Mouse (Mus musculus) liver, adult 2 months (tissue): ENCODE measurements around the gene Asnsd1. TPM values are rescaled to one million over a fixed set of nuclear protein-coding genes. Genes with fewer than 3 reads are reported as not detected.

ENCODE experiments used
- DNase-seq: peaks from one replicate; pipeline ENCODE4 v3.0.0-alpha.2; 2011; ENCODE audit warnings: low read depth, low spot score; ENCODE audit errors: extremely low read depth
- H3K27ac ChIP-seq: fragments of 200-500 bp; replicated peaks from 2 replicates; pipeline ENCODE4 v1.5.1; 2012; ENCODE audit warnings: low read depth, mild to moderate bottlenecking, control low read depth, inconsistent platforms, low read length; ENCODE audit not compliant: insufficient read depth
- H3K27me3 ChIP-seq: fragments of 200-500 bp; 2 replicates; pipeline ENCODE4 v1.6.1; 2012; ENCODE audit warnings: mild to moderate bottlenecking, moderate library complexity, low read length, inconsistent platforms; ENCODE audit not compliant: control insufficient read depth, insufficient read depth
- H3K36me3 ChIP-seq: fragments of 200-500 bp; 2 replicates; pipeline ENCODE4 v1.6.1; 2012; ENCODE audit warnings: low read length, inconsistent platforms; ENCODE audit not compliant: control insufficient read depth, insufficient read depth
- H3K4me1 ChIP-seq: fragments of 200-500 bp; 2 replicates; pipeline ENCODE4 v1.6.1; 2011; ENCODE audit warnings: low read length; ENCODE audit not compliant: control insufficient read depth, insufficient read depth
- H3K4me3 ChIP-seq: fragments of 200-500 bp; 2 replicates; pipeline ENCODE4 v1.5.1; 2011; ENCODE audit warnings: low read depth, mild to moderate bottlenecking, control low read depth, low read length, moderate library complexity; ENCODE audit not compliant: insufficient read depth
- H3K79me2 ChIP-seq: fragments of 200-500 bp; 2 replicates; pipeline ENCODE4 v1.6.1; 2012; ENCODE audit warnings: inconsistent platforms, mild to moderate bottlenecking, low read length, moderate library complexity; ENCODE audit not compliant: control insufficient read depth, insufficient read depth
- H3K9ac ChIP-seq: fragments of 200-500 bp; 2 replicates; pipeline ENCODE4 v1.6.1; 2012; ENCODE audit warnings: low read depth, mild to moderate bottlenecking, control low read depth, inconsistent platforms, low read length
- CTCF ChIP-seq: fragments of 200-500 bp; IDR thresholded peaks from 2 replicates; pipeline ENCODE4 v1.5.1; 2011; ENCODE audit warnings: low read depth, low read length, control low read depth
- POLR2A ChIP-seq: fragments of 200-500 bp; IDR thresholded peaks from 2 replicates; pipeline ENCODE4 v1.6.1; 2011; ENCODE audit warnings: low read length, control low read depth; ENCODE audit not compliant: insufficient read depth; ENCODE audit errors: extremely low read depth
- WGBS: fragments of 180-500 bp; shearing (Covaris S2); methylation state at CpG from one replicate; pipeline ENCODE4 v1.1.7; 2018; 5-methylcytosine and 5-hydroxymethylcytosine counted together
- polyA plus RNA-seq: library from polyadenylated mRNA; depleted of rRNA; stranded (reverse); fragments of >200 nt; gene quantifications from 2 replicates; pipeline ENCODE4 v1.2.3, GENCODE M21; 2012; rRNA removed
- total RNA-seq: library from RNA; depleted of rRNA; stranded (reverse); fragments of >200 nt; gene quantifications from 2 replicates; pipeline ENCODE4 v1.2.3, GENCODE M21; 2014; rRNA removed

Gene Asnsd1
- total and polyA plus RNA-seq, 2 experiments = 4.5 to 34.2 TPM

DNA sequence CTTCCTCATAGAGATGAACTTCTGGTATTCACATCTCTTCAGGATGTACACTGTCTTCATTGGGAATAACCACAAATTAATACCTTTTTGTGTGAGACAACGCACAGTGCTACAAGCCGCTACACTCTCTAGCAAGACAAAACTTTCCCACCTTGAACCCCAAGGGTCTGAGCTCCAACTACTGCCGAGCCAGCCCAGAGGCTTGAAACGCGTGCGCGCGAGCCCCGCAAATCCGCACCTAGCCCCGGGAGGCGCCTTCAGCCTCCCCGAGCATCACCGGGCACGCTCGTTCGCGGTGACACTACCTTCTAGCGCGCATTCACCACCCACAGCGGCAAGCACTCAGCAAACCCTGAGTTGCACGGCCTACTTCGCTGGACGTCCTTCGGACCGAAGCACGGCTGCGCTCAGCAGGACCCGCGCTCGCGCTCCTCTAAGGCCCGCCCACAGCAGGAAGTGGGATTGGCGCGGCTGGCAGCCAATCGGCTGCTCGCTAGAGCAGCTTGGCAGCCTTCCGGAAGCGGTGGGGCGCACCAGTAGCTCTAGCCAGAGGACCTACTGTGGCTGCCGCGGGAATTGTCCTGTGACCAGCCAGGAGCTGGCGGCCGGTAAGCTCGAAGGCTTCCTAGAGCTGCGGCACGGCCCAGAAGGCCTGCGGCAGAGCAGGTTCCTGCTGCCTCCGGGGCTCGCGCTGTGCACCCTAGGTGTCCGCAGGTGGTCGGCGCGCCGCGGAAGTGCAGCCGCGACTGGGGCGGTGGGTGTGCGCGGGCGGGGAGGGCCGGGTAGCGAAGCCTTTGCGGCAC lies 55.8 kb downstream of the Asnsd1 start, which contains the start of the genes Pms1, Ormdl1 and Gm28778:
TSS of gene Pms1 (minus strand) at position 438 of the 803 bp plus-strand sequence.
TSS of gene Ormdl1 (plus strand) at position 515 of the 803 bp plus-strand sequence.
TSS of gene Gm28778 (plus strand) at position 531 of the 803 bp plus-strand sequence.
- DNase-seq = peak; percentile 92
- Histone ChIP-seq H3K4me1 (peaks cover 6% of the 10 kb centered on the region; the same call in 1 of the 2 replicates), H3K27me3 (no peaks in the 10 kb centered on the region), H3K9ac (peak within 1 kb of the TSS; percentile 94), H3K36me3 (no peaks in the 10 kb centered on the region), H3K27ac (peak within 1 kb of the TSS; percentile 69), H3K79me2 (peaks cover 5% of the 10 kb centered on the region; the same call in 1 of the 2 replicates), H3K4me3 (peak within 1 kb of the TSS; percentile 68)
- TF ChIP-seq POLR2A (peak; percentile 64), CTCF (0 out of 2 replicates have a peak, but pooled peaks have one; percentile 16)
- under 1% methylated on average over 66 of the region's 66 CpGs for WGBS

Other genes with a start within 250 kb of the Asnsd1 start
- gene 1700019A02Rik, start 165.1 kb downstream of the Asnsd1 start, total RNA-seq = not detected in 2 replicates
- not detected in 2 replicates for gene 1700019A02Rik, start 165.1 kb downstream of the Asnsd1 start, polyA plus RNA-seq
- gene Pms1, start 55.7 kb downstream of the Asnsd1 start, total RNA-seq = 5.6 and 7.9 TPM in 2 replicates
- 0.85 and 2.5 TPM in 2 replicates for gene Pms1, start 55.7 kb downstream of the Asnsd1 start, polyA plus RNA-seq
- 38.5 and 45.7 TPM in 2 replicates for gene Ormdl1, start 55.7 kb downstream of the Asnsd1 start, total RNA-seq
- 9.4 and 14.1 TPM in 2 replicates for gene Ormdl1, start 55.7 kb downstream of the Asnsd1 start, polyA plus RNA-seq
- 4.6 TPM in 1 of 2 replicates, not detected in the other for gene Gm28778, start 55.6 kb downstream of the Asnsd1 start, total RNA-seq
- 21.7 and 27.3 TPM in 2 replicates for gene Gm28778, start 55.6 kb downstream of the Asnsd1 start, polyA plus RNA-seq
- gene Osgepl1, start 39.1 kb downstream of the Asnsd1 start, total RNA-seq = 18.9 and 25.4 TPM in 2 replicates
- 6.0 TPM in 2 replicates for gene Osgepl1, start 39.1 kb downstream of the Asnsd1 start, polyA plus RNA-seq
- gene Asdurf, start 133 bp downstream of the Asnsd1 start, total RNA-seq = not detected in 2 replicates
- not detected in 2 replicates for gene Asdurf, start 133 bp downstream of the Asnsd1 start, polyA plus RNA-seq
- gene Gm28551, start 85 bp downstream of the Asnsd1 start, total RNA-seq = 0.20 TPM in 1 of 2 replicates, not detected in the other
- gene Gm28551, start 85 bp downstream of the Asnsd1 start, polyA plus RNA-seq = not detected in 2 replicates